Mouse (Mus musculus): ENCODE data around the gene Gipc2.
A peak's percentile ranks its signal among the peaks of the same experiment; 100 is the strongest.
"Not testable (repeated sequence)": the region's sequence is repeated elsewhere in the genome, so short reads cannot be mapped to it uniquely, and the experiment has no call there.

Gene Gipc2

GRCm38 (mm10) chr3:152153152-152153551, 12.9 kb downstream of the Gipc2 start:
- DNase-seq: no peak

- DNase-seq: no peak
Observed at GRCm38 (mm10) chr3:152152483-152152804, 13.6 kb downstream of the Gipc2 start.

- DNase-seq: peak; percentile 71 to 87
Observed at GRCm38 (mm10) chr3:152151725-152152482, 14.1 kb downstream of the Gipc2 start.

- peak; percentile 69 to 85 for DNase-seq
Observed at GRCm38 (mm10) chr3:152149863-152150262, 16.2 kb downstream of the Gipc2 start.

- peak in 1 of 2 experiments; percentile 36 for DNase-seq
Observed at GRCm38 (mm10) chr3:152149449-152149848, 16.6 kb downstream of the Gipc2 start.

GRCm38 (mm10) chr3:152147085-152147831, 18.8 kb downstream of the Gipc2 start:
- peak in 1 of 2 experiments; percentile 56 for DNase-seq

GRCm38 (mm10) chr3:152145186-152145585, 20.8 kb downstream of the Gipc2 start:
- peak; percentile 60 to 75 for DNase-seq

- peak in 1 of 2 experiments; percentile 28 for DNase-seq
Observed at GRCm38 (mm10) chr3:152142989-152143695, 22.9 kb downstream of the Gipc2 start.

- no peak for DNase-seq
Observed at GRCm38 (mm10) chr3:152142146-152142545, 23.9 kb downstream of the Gipc2 start.

- not testable (repeated sequence) for DNase-seq
Observed at GRCm38 (mm10) chr3:152139308-152139707, 26.7 kb downstream of the Gipc2 start.

- not testable (repeated sequence) for DNase-seq
Observed at GRCm38 (mm10) chr3:152136106-152136505, 29.9 kb downstream of the Gipc2 start.

GRCm38 (mm10) chr3:152133621-152134020, 32.4 kb downstream of the Gipc2 start:
- peak in 1 of 2 experiments; percentile 75 for DNase-seq

GRCm38 (mm10) chr3:152130963-152131362, 35.1 kb downstream of the Gipc2 start:
- DNase-seq: no peak

- not testable (repeated sequence) for DNase-seq
Observed at GRCm38 (mm10) chr3:152129426-152129825, 36.6 kb downstream of the Gipc2 start.

GRCm38 (mm10) chr3:152128631-152129030, 37.4 kb downstream of the Gipc2 start:
- no peak for DNase-seq

GRCm38 (mm10) chr3:152127144-152127543, 38.9 kb downstream of the Gipc2 start:
- no peak for DNase-seq

GRCm38 (mm10) chr3:152122720-152123119, 43.3 kb downstream of the Gipc2 start:
- DNase-seq: peak; percentile 21 to 56

GRCm38 (mm10) chr3:152122101-152122500, 43.9 kb downstream of the Gipc2 start:
- DNase-seq: peak; percentile 88 to 90

GRCm38 (mm10) chr3:152121169-152122009, 44.6 kb downstream of the Gipc2 start:
- DNase-seq: no peak

GRCm38 (mm10) chr3:152119987-152120386, 46.0 kb downstream of the Gipc2 start:
- no peak for DNase-seq

GRCm38 (mm10) chr3:152117941-152118340, 48.1 kb downstream of the Gipc2 start:
- DNase-seq: peak in 1 of 2 experiments; percentile 61

- DNase-seq: no peak
Observed at GRCm38 (mm10) chr3:152116140-152116539, 49.9 kb downstream of the Gipc2 start.

Data from kidney, postnatal 25 days (tissue).